Mouse (Mus musculus): ENCODE data around the gene Vmn1r24.
"Not testable (repeated sequence)": the region's sequence is repeated elsewhere in the genome, so short reads cannot be mapped to it uniquely, and the experiment has no call there.

Vmn1r24 gene

DNA sequence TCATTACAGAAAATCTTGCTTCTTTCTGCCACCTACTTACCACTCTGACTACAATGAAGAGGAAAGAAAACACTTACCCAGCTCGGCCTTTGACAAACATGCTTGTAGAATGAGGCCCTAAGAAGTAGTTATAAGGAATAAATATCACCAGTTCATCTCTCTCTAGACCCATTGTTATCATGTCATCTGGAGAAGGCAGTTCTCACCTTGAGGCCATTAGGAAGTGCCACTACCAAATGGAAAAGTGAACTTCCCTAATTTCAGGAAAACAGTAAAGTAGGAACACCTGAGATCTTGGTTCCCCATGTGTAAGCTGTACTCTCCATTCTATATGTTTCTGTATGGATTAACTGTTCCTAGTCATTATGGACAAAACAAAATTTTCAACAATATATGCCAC is at the start of gene Vmn1r24:
Gene Vmn1r24, minus strand, starts transcription at position 101 of the 400 bp plus-strand sequence.
- in situ Hi-C loops (cut with MboI, MseI) = not testable (repeated sequence)

DNA sequence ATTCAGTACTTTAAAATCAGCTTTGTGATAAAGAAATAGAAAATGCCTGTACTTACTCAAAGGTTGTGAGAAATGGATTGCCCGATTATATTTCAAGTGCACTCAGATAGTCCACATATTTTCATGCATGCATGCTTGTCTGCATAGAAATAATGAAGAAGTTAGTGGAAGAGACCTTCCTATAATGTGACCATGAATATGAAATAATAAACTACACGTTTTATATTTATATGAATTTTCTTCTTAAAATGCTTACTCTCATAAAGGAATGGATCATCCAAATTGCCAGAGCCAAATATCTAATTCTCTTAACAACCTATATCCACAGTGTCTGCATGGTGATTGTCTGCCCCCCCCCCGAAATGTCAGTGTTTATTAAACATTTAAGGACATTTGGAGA is 19.4 kb upstream of the Vmn1r24 start, which contains the start of gene Vmn1r25:
Gene Vmn1r25, minus strand, starts transcription at position 101 of the 400 bp plus-strand sequence.
- in situ Hi-C loops (cut with MboI, MseI) = no loop called here

- in situ Hi-C loops (cut with MboI, MseI) = no loop called here
Measured at GRCm38 (mm10) chr6:57926738-57927137, 34.6 kb downstream of the Vmn1r24 start, which contains the start of gene Vmn1r23. Vmn1r23 (minus strand) TSS chr6:57926838.

GRCm38 (mm10) chr6:57907928-57908327 is 53.4 kb downstream of the Vmn1r24 start, which contains the start of gene Vmn1r22:
Vmn1r22 (minus strand) TSS chr6:57908028.
- in situ Hi-C loops (cut with MboI, MseI) = no loop called here
